10 mouse cellular contexts compared by ENCODE assay signal in genomic region chr2:170347131-170347765, GRCm38 (mm10).
DNase-seq lines count a peak whose midpoint lies in the region; ATAC-seq and TF ChIP-seq lines count a peak whose summit lies in the region.
"Had no signal": no experiment of that assay in that cellular context is flagged by ENCODE, and none has a peak within 500 bp of the region (broad histone marks: within the 10 kb centered on the region; RNA-seq: fewer than 3 reads in every experiment).

No protein-coding gene starts in this region.

- H3K9me3 ChIP-seq in hindbrain, embryonic 10.5 days, result no peaks in the 10 kb centered on the region
- no peaks in the 10 kb centered on the region for H3K9me3 ChIP-seq in hindbrain, embryonic 13.5 days
- H3K9me3 ChIP-seq in E14TG2a.4 (ENCODE audit: low read length), result no peaks in the 10 kb centered on the region
- H3K9me3 ChIP-seq in embryonic facial prominence, embryonic 11.5 days (replicated peaks; ENCODE audit: control insufficient read depth, low read length), result no peaks in the 10 kb centered on the region
- H3K9me3 ChIP-seq: limb, embryonic 13.5 days; stomach, embryonic 15.5 days had no signal

- no peak overlapping the region for H3K4me3 ChIP-seq in hindbrain, embryonic 10.5 days
- no peak overlapping the region for H3K4me3 ChIP-seq in hindbrain, embryonic 13.5 days
- H3K4me3 ChIP-seq in E14TG2a.4 (replicated peaks; ENCODE audit: low read length), result no peak overlapping the region
- H3K4me3 ChIP-seq in embryonic facial prominence, embryonic 11.5 days (ENCODE audit: low read depth, low read length), result no peak overlapping the region
- H3K4me3 ChIP-seq: limb, embryonic 13.5 days; stomach, embryonic 15.5 days had no signal

- peaks cover 46% of the 10 kb centered on the region for H3K4me1 ChIP-seq in hindbrain, embryonic 10.5 days (replicated peaks)
- peaks cover 33% of the 10 kb centered on the region for H3K4me1 ChIP-seq in hindbrain, embryonic 13.5 days (replicated peaks)
- peaks cover 44% of the 10 kb centered on the region for H3K4me1 ChIP-seq in E14TG2a.4 (replicated peaks; ENCODE audit: low read depth, low read length)
- H3K4me1 ChIP-seq in embryonic facial prominence, embryonic 11.5 days (ENCODE audit: control insufficient read depth, insufficient read depth, low read length), result peaks cover 5% of the 10 kb centered on the region; the same call in 1 of the 2 replicates

- peak overlapping the region; percentile 12; the same call in 1 of the 2 replicates for H3K27ac ChIP-seq in hindbrain, embryonic 10.5 days
- no peak overlapping the region for H3K27ac ChIP-seq in hindbrain, embryonic 13.5 days
- no peak overlapping the region for H3K27ac ChIP-seq in embryonic facial prominence, embryonic 11.5 days (replicated peaks; ENCODE audit: low read depth, low read length)

- WGBS in hindbrain, embryonic 10.5 days, result 52% methylated on average over 8 of the region's 8 CpGs
- 45% methylated on average over 8 of the region's 8 CpGs for WGBS in hindbrain, embryonic 13.5 days
- 47% methylated on average over 8 of the region's 8 CpGs for WGBS in embryonic facial prominence, embryonic 11.5 days

- no peak for ATAC-seq in hindbrain, embryonic 13.5 days (ENCODE audit: low FRiP score)
- ATAC-seq in embryonic facial prominence, embryonic 11.5 days (replicated peaks; ENCODE audit: insufficient number of reproducible peaks, low FRiP score, low TSS enrichment, low read depth), result no peak
- ATAC-seq in megakaryocyte, adult 5-6 weeks (ENCODE audit: poor library complexity, severe bottlenecking), result no peak

- no peak overlapping the region for H3K9ac ChIP-seq in hindbrain, embryonic 13.5 days
- H3K9ac ChIP-seq in embryonic facial prominence, embryonic 11.5 days (replicated peaks; ENCODE audit: low read length), result no peak overlapping the region
- H3K9ac ChIP-seq: limb, embryonic 13.5 days; stomach, embryonic 15.5 days had no signal

- no peaks in the 10 kb centered on the region for H3K27me3 ChIP-seq in hindbrain, embryonic 10.5 days (ENCODE audit: insufficient read depth, poor library complexity, severe bottlenecking)
- no peaks in the 10 kb centered on the region for H3K27me3 ChIP-seq in hindbrain, embryonic 13.5 days
- H3K27me3 ChIP-seq in E14TG2a.4 (ENCODE audit: insufficient read depth, low read length), result peaks cover 5% of the 10 kb centered on the region; the same call in 1 of the 2 replicates
- H3K27me3 ChIP-seq in embryonic facial prominence, embryonic 11.5 days (ENCODE audit: control insufficient read depth, insufficient read depth, low read length), result no peaks in the 10 kb centered on the region
- H3K27me3 ChIP-seq: limb, embryonic 13.5 days; stomach, embryonic 15.5 days had no signal

- peak; percentile 76 for TF ChIP-seq CTCF in E14TG2a.4 (conservative IDR thresholded peaks at IDR 0.05; ENCODE audit: low read length)

- no peaks in the 10 kb centered on the region for H3K36me3 ChIP-seq in hindbrain, embryonic 10.5 days
- no peaks in the 10 kb centered on the region for H3K36me3 ChIP-seq in hindbrain, embryonic 13.5 days
- no peaks in the 10 kb centered on the region for H3K36me3 ChIP-seq in E14TG2a.4 (ENCODE audit: insufficient read depth, low read length)
- H3K36me3 ChIP-seq in embryonic facial prominence, embryonic 11.5 days (replicated peaks; ENCODE audit: control insufficient read depth, insufficient read depth, low read depth, low read length), result no peaks in the 10 kb centered on the region
- H3K36me3 ChIP-seq: limb, embryonic 13.5 days; stomach, embryonic 15.5 days had no signal

- H3K4me2 ChIP-seq in hindbrain, embryonic 13.5 days, result no peak overlapping the region
- H3K4me2 ChIP-seq in embryonic facial prominence, embryonic 11.5 days (ENCODE audit: low read depth, low read length), result no peak overlapping the region
- H3K4me2 ChIP-seq: limb, embryonic 13.5 days; stomach, embryonic 15.5 days had no signal

- DNase-seq in hindbrain, embryonic 10.5 days (ENCODE audit: low spot score), result peak; percentile 58
- DNase-seq in 3T3-L1 (ENCODE audit: low read depth, low spot score), result peak; percentile 85
- peak; percentile 83 for DNase-seq in embryonic facial prominence, embryonic 11.5 days (ENCODE audit: low spot score)
- peak; percentile 77 for DNase-seq in kidney, postnatal 10 days
- DNase-seq in lung, postnatal 14 days, result peak; percentile 74
